Mouse (Mus musculus) kidney, embryonic 16.5 days (tissue): ENCODE data around the gene Skap2. TPM values are rescaled to one million over a fixed set of nuclear protein-coding genes. Genes with fewer than 3 reads are reported as not detected.
A peak's percentile ranks its signal among the peaks of the same experiment; 100 is the strongest.

Source experiments
- ATAC-seq: fragments of 200-750 bp; cut with Nextera tagmentation; 2 replicates; pipeline ENCODE4 v1.8.0; 2017; ENCODE audit warnings: moderate TSS enrichment; ENCODE audit not compliant: low FRiP score, low TSS enrichment
- H3K27ac ChIP-seq: fragments of 300-500 bp; sonication (generic); 2 replicates; pipeline ENCODE4 v1.5.1; 2014; ENCODE audit warnings: low read length
- H3K27me3 ChIP-seq: fragments of 300-500 bp; sonication (generic); 2 replicates; pipeline ENCODE4 v1.6.1; 2014; ENCODE audit warnings: low read length, control low read depth, mixed read lengths; ENCODE audit not compliant: insufficient read depth
- H3K36me3 ChIP-seq: fragments of 300-500 bp; sonication (generic); 2 replicates; pipeline ENCODE4 v1.6.1; 2014; ENCODE audit warnings: low read length, control low read depth, mixed read lengths; ENCODE audit not compliant: insufficient read depth
- H3K4me1 ChIP-seq: fragments of 300-500 bp; sonication (generic); 2 replicates; pipeline ENCODE4 v1.6.1; 2014; ENCODE audit warnings: low read length, control low read depth, mixed read lengths; ENCODE audit not compliant: insufficient read depth
- H3K4me2 ChIP-seq: fragments of 300-500 bp; sonication (generic); replicated peaks from 2 replicates; pipeline ENCODE4 v1.6.1; 2014; ENCODE audit warnings: low read depth, low read length
- H3K4me3 ChIP-seq: fragments of 300-500 bp; sonication (generic); 2 replicates; pipeline ENCODE4 v1.5.1; 2014; ENCODE audit warnings: mild to moderate bottlenecking, low read length
- H3K9ac ChIP-seq: fragments of 300-500 bp; sonication (generic); replicated peaks from 2 replicates; pipeline ENCODE4 v1.6.1; 2014; ENCODE audit warnings: low read length
- H3K9me3 ChIP-seq: fragments of 300-500 bp; sonication (generic); 2 replicates; pipeline ENCODE4 v1.6.1; 2016; ENCODE audit warnings: low read length, control low read depth
- WGBS: fragments of 180-500 bp; shearing (Covaris S2); extraction: QIAGEN DNeasy Blood & Tissue Kit; methylation state at CpG from one replicate; pipeline ENCODE4 v1.1.7; 2014; 5-methylcytosine and 5-hydroxymethylcytosine counted together
- polyA plus RNA-seq: library from polyadenylated mRNA; unstranded; fragments of >200 nt; fragmentation: Nextera tagmentation; extraction: Ambion mirVana; gene quantifications from 2 replicates; pipeline ENCODE4 v1.2.1, GENCODE M21; 2015

Skap2 gene
- polyA plus RNA-seq, 1 experiment from 2014 or later: 36.8 TPM

DNA sequence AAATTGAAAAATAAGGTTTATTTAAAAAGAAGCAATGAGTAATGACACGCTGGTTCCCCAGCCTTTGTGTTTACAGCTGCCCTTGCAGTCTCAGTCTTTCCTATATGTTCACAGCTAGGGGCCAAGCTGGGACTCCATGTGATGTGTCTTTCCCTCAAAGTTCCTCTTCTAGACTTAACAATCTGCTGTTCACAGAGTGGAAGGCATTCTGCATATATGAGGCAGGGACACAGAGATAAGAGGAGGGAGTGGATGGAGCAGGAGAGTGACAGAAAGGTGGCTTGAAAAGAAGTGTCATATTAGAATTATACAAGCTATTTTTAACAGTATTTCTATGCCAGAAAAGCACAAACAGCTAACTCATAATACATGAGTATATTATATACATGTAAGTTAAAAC is 110.8 kb downstream of the Skap2 start:
- Histone ChIP-seq H3K27me3 (no peaks in the 10 kb centered on the region), H3K27ac (no peak overlapping the region), H3K9ac (no peak overlapping the region), H3K9me3 (no peaks in the 10 kb centered on the region), H3K4me2 (no peak overlapping the region), H3K36me3 (no peaks in the 10 kb centered on the region), H3K4me1 (peaks cover 19% of the 10 kb centered on the region), H3K4me3 (no peak overlapping the region)
- WGBS: 84% methylated on average over 1 of the region's 1 CpGs
- no peak for ATAC-seq

- no peak overlapping the region for H3K27ac ChIP-seq
- H3K4me2 ChIP-seq: no peak overlapping the region
- ATAC-seq: no peak
- no peak overlapping the region for H3K9ac ChIP-seq
- WGBS: 51% methylated on average over 8 of the region's 8 CpGs
- H3K4me1 ChIP-seq: peaks cover 15% of the 10 kb centered on the region
- H3K36me3 ChIP-seq: no peaks in the 10 kb centered on the region
- H3K9me3 ChIP-seq: no peaks in the 10 kb centered on the region
- no peaks in the 10 kb centered on the region for H3K27me3 ChIP-seq
- H3K4me3 ChIP-seq: no peak overlapping the region
Observed at GRCm38 (mm10) chr6:51898318-51898994, 113.9 kb downstream of the Skap2 start.

DNA sequence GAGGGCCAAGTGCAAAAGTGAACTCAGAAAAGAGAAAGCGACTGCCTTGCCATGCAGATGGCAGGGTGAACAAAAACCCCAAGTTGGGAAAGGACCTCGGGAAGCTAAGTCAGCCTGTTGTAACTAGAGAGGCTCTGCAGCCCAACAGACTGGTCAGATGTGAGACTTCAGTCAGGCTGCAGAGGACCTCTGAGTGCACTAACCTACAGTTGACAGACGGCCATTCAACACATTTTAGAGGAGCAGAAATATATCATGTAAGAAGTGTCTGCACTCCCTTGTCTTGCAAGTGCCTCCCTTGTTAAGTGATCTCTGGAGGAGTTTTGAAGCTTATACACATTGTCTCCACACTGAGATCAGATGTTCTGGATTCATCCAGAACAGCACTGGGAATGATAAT is 116.6 kb downstream of the Skap2 start:
- WGBS: 26% methylated on average over 3 of the region's 3 CpGs
- no peak overlapping the region for H3K9ac ChIP-seq
- H3K4me3 ChIP-seq: no peak overlapping the region
- no peaks in the 10 kb centered on the region for H3K27me3 ChIP-seq
- H3K27ac ChIP-seq: no peak overlapping the region
- no peaks in the 10 kb centered on the region for H3K9me3 ChIP-seq
- H3K36me3 ChIP-seq: no peaks in the 10 kb centered on the region
- no peak for ATAC-seq
- peaks cover 15% of the 10 kb centered on the region for H3K4me1 ChIP-seq
- H3K4me2 ChIP-seq: no peak overlapping the region

GRCm38 (mm10) chr6:51894717-51895116 is 117.6 kb downstream of the Skap2 start:
- Histone ChIP-seq H3K9me3 (no peaks in the 10 kb centered on the region), H3K9ac (no peak overlapping the region), H3K27ac (peak overlapping the region; percentile 25; the same call in 1 of the 2 replicates), H3K36me3 (no peaks in the 10 kb centered on the region), H3K4me1 (peaks cover 15% of the 10 kb centered on the region), H3K27me3 (no peaks in the 10 kb centered on the region), H3K4me2 (no peak overlapping the region), H3K4me3 (no peak overlapping the region)
- 44% methylated on average over 3 of the region's 3 CpGs for WGBS
- ATAC-seq: no peak

DNA sequence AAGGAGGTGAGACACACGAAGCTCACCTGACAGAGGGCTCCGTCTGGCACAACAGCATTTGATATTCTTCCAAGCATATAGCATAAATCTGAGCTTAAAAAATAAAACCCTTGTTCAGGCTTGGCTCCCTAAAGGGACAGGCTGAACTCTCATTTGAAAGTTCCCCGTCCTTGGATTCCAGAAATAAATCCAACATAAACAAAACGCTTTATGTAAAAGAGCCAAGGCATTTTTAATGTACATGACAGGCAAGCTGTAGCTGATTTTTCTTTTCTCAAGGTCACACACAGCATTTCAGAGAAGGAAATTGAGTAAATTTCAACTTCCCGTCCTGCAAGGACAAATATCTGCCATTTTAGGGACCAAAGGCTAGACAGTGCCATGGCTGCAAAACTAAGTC is 122.0 kb downstream of the Skap2 start:
- no peak overlapping the region for H3K4me2 ChIP-seq
- 55% methylated on average over 5 of the region's 5 CpGs for whole genome bisulfite sequencing
- no peaks in the 10 kb centered on the region for H3K9me3 ChIP-seq
- H3K27me3 ChIP-seq: no peaks in the 10 kb centered on the region
- H3K36me3 ChIP-seq: no peaks in the 10 kb centered on the region
- ATAC-seq: no peak
- peaks cover 18% of the 10 kb centered on the region for H3K4me1 ChIP-seq
- no peak overlapping the region for H3K9ac ChIP-seq
- H3K4me3 ChIP-seq: no peak overlapping the region
- peak overlapping the region; percentile 26; the same call in 1 of the 2 replicates for H3K27ac ChIP-seq

GRCm38 (mm10) chr6:51889824-51890223 is 122.5 kb downstream of the Skap2 start:
- 65% methylated on average over 4 of the region's 4 CpGs for WGBS
- no peak overlapping the region for H3K4me2 ChIP-seq

GRCm38 (mm10) chr6:51886902-51887431 is 125.4 kb downstream of the Skap2 start:
- Histone ChIP-seq H3K4me2 (no peak overlapping the region), H3K36me3 (no peaks in the 10 kb centered on the region), H3K9ac (no peak overlapping the region), H3K27ac (peak overlapping the region; percentile 47; the same call in 1 of the 2 replicates), H3K27me3 (no peaks in the 10 kb centered on the region), H3K4me1 (peaks cover 13% of the 10 kb centered on the region), H3K9me3 (no peaks in the 10 kb centered on the region), H3K4me3 (no peak overlapping the region)
- 0 out of 2 replicates have a peak, but pooled peaks have one; percentile 23 for ATAC-seq
- 51% methylated on average over 3 of the region's 3 CpGs for WGBS

More at GRCm38 (mm10) chr6:51889824-51890223, 122.5 kb downstream of the Skap2 start:
- peaks cover 14% of the 10 kb centered on the region for H3K4me1 ChIP-seq
- H3K9me3 ChIP-seq: no peaks in the 10 kb centered on the region
- H3K36me3 ChIP-seq: no peaks in the 10 kb centered on the region
- H3K4me3 ChIP-seq: no peak overlapping the region
- H3K9ac ChIP-seq: no peak overlapping the region
- no peaks in the 10 kb centered on the region for H3K27me3 ChIP-seq
- H3K27ac ChIP-seq: peak overlapping the region; percentile 26; the same call in 1 of the 2 replicates
- no peak for ATAC-seq

GRCm38 (mm10) chr6:51882880-51883274 is 129.5 kb downstream of the Skap2 start:
- Histone ChIP-seq H3K27ac (no peak overlapping the region), H3K4me2 (no peak overlapping the region), H3K9ac (no peak overlapping the region), H3K4me3 (no peak overlapping the region), H3K4me1 (peaks cover 31% of the 10 kb centered on the region), H3K27me3 (no peaks in the 10 kb centered on the region), H3K36me3 (no peaks in the 10 kb centered on the region), H3K9me3 (no peaks in the 10 kb centered on the region)
- ATAC-seq: no peak
- 70% methylated on average over 5 of the region's 5 CpGs for WGBS

GRCm38 (mm10) chr6:51882266-51882879 is 130.0 kb downstream of the Skap2 start:
- no peak for ATAC-seq
- H3K4me3 ChIP-seq: no peak overlapping the region
- no peak overlapping the region for H3K9ac ChIP-seq
- no peak overlapping the region for H3K4me2 ChIP-seq
- H3K27me3 ChIP-seq: no peaks in the 10 kb centered on the region
- 67% methylated on average over 17 of the region's 17 CpGs for WGBS
- peak overlapping the region; percentile 63; the same call in 1 of the 2 replicates for H3K27ac ChIP-seq
- no peaks in the 10 kb centered on the region for H3K9me3 ChIP-seq
- H3K4me1 ChIP-seq: peaks cover 31% of the 10 kb centered on the region
- no peaks in the 10 kb centered on the region for H3K36me3 ChIP-seq
